Mouse (Mus musculus) thymus, postnatal 0 days (tissue): ENCODE measurements at regions not wholly inside any gene's neighbourhood (a gene's known extent, or its start where the extent isn't known, plus 50 kb on each side); places are given as distances from the start of the nearest gene placed in this dataset.

Experiments
- DNase-seq: peaks from one replicate; pipeline ENCODE4 v3.0.0-alpha.2; 2015; ENCODE audit warnings: low spot score

DNA sequence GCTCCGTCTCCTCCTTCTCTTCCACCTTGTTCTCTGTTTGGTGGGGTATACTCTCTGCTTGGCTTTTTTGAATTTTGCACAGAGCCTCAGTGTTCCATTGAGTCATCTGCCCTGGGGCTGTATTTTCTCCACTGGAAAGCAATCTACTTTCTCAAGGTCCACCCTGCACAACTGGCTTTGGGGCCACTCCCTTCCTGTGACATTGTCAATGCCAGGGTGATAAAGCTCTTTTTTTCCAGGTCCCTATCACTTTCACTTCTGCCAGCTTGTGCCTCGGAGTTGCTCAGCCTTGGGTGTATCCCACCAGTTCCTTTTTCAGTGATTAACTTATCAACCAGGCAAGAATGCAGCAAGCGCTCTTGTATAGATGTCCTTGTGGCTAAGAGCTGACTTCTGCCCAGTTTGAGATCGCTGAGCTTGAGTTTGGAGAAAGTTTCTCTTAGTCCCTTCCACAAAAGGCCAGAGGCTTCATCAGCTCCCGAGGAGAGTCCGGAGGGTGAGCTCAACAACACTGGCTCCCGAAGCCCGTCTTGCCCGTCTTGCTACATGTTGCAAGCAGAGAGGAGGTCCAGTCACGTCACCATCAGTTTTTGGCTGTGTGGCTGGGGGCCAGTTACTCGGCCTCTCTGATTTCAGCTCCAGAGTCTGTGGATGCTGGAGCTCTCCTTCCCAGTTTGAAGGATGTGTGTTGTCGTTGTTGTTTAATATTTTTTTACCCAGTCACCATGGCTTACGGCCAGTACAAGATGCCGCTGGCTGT, 200.8 kb downstream of the Cyp26b1 start:
- DNase-seq: no peak

DNA sequence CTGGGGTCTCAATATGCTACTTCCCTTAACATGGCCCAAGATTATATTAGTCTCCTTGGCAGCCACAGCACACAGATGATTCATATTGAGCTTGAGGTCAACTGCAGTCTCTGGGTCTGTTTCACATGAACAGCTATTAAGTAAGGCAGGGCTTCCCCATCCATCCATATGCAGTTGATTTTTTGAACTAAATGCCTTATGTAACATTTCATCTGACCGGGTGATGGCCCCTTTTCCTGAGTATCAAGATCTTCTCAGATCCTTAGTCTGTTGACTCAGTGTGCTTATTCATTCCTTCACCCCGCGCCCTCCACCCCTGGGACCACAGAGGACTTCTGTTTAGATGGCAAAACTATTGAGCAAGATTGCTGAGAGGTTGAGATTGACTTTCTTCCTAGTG, 202.7 kb downstream of the Cyp26b1 start:
- DNase-seq: no peak

DNA sequence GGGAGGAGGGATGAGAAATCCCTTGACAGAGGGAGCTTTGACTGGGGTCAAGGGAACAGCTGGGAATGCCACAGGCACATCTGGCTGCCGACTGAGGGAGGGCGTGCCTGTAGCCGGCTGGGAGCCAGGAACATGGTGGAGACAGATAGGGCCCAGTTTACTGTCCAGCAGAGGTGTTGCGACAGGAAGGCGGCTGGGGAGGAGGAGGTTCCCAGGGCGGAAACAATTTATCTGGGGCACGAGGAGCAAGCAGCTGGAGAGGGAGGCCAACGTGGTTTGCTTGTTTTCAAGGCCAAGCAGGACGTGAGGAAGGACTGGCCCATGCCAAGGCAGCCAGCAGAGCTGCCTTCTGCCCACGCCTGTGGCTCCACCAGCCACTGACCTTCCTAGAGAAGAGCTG, 208.0 kb downstream of the Cyp26b1 start:
- DNase-seq: no peak

DNA sequence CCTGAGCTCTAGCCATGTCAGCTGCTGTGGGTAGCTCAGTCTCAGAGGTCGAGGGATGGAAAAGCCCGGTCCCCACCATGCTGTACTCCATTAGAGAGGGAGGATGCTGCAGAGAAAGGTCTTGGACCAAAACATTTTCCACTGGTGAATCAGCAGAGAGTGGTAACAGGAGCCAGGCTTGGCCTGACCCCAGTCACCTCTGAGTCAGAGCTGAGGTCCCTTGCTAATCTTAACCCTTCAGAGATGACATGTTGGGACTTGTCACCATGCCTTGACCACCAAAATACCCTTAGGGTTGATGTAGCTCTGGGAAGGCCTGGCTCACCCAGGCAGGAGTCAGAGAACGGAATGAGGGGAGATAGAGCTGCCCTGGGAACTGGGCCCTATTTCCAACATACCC, 210.0 kb downstream of the Cyp26b1 start:
- DNase-seq: no peak

DNA sequence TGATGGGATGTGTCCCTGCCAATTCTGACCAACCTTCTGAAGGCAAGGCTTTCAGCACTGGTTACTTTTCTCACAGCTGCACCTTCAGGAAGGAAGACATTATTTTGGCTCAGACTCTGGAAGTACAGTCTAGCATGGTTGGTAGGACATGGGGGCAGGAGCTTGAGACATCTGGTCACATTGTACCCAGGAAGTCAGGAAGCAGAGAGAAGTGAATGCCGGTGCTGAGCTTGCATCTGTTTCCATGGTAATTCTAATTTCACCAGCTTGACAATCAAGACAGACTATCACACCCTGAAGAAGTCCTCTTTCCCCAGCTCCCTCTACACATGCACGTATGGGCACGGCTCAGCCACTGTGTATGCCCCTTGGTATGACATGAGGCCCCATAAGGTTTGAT, 210.6 kb downstream of the Cyp26b1 start:
- DNase-seq: no peak

DNA sequence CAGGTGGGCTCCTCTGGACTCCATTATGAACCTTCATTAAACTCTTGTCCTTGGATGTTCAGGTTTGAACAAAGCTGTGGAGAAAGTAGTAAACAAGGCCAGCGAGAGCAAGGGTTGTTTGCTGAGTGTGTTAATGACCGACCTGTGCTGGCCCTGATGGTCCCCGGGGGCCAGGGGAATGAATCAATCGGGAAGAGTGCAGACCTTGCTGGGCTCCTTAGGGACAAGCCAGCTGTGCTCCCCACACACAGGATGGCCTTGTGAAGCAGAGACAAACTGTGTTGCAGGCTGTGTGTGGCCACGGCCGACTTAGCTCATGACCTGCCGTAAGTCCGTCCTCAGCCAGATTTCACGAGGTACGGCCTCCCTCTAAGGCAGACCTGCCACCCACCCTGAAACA, 212.1 kb downstream of the Cyp26b1 start:
- DNase-seq: no peak

DNA sequence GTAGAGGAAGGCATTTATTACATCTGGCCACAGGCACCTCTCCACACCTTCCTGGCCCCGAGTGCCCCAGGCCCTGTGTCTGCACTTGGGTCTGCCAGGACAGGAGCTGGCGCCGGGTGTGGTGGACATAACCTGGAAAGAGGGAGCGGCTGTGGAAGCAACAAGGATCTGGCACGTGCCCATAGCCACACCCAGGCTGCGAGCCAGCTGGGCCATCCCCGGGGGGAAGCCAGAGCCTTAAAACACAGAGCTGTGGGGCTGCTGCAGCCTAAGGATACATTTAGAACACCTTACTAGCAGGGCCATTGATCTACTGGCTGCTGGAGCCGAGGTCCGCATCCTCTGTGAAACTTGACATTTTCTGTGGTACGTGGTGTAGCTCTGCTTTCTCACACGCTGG, 217.0 kb downstream of the Cyp26b1 start:
- DNase-seq: no peak

DNA sequence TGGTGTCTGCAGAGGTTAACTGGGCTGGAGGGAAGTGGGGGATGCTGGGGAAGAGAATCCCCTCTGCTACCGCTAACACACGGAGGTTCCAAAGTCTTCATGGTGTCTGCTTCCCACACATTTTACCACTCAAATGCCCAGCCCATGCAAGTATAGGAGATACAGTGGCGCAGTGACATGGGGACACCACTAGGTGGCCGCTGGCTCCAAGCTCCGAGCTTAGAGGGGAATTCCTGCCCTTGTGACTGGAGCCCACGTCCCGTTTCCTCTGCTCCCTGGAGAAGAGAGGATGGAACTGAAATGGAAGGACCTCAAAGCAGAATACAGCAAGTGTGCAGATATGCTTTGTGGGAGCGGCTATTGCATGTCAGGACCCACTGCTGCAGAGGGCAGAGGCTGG, 218.2 kb downstream of the Cyp26b1 start:
- DNase-seq: peak; percentile 32

DNA sequence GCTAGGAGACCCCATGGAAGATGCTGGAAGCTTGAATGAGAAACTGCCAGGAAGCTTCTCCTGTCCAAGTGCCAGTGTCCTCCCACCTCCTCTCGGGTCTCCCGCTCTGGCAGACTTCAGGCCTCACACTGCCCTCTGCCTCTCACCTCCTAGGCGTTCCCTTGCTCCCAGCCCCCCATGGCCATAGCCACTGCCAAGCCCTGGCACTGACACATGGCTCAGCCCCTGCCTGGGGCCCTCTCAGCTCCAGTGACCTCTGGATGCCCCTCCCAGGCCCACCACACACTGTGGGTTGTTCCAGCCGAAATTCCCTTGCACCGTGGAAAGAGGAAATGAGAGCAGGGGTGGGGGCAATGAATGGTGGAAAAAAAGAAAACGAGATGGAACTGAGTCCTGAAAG, 227.3 kb downstream of the Cyp26b1 start:
- no peak for DNase-seq

DNA sequence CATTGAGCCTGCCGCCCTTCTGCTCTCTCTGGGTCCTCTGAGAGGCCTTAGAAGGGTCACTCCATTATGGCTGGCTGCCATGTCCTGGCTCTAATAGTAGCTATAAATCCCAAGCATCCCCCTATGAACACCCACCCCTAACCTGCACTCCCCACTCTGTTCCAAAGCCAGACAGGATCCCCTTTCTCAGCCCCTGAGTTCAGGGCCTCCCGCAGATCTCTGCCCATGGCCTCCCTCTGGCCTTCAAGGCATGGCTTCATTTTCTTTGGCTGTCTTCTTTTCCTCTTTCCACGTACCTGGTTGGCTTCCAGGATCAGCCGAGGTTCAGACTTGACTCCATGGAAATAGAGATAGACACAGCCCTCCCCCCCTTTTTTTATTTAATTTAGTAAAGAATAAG, 227.8 kb downstream of the Cyp26b1 start:
- DNase-seq: no peak

DNA sequence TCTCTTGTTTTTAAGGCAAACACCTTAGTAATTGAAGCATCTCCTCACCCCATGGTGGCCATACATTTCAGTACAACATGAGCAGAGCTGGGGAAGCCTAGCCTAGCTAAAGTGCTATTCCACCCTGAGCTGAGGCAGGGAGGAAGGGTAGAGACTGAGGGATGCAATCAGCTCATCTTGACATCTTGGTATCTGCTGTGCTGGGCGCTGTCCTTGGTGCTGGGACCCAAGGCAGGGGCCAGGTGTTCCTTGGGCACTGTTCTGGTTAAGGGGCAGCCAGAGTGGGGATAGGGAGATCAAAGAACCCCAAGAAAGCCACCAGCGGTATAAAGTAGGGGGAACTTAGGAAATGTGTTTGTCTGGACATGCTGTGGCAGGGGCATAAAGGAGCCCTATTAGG, 228.7 kb downstream of the Cyp26b1 start:
- DNase-seq: no peak

DNA sequence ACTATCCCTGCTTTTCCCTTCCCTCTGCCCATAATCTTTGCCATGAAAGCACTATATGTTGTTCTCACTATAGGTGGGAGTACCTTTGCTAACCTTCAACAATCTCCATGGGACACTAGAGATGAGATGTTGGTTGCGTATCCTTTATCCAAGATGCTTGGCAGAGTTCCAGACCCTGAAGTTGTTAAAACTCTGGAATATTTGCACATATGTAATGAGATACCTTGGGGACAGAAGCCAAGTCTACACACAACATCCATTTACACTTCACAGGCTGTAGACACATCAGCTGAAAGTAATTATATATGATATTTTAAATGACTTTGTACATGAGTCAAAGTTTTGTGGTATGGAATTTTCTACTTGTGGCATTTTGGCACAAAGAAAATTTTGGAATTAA, 231.4 kb downstream of the Cyp26b1 start:
- no peak for DNase-seq

DNA sequence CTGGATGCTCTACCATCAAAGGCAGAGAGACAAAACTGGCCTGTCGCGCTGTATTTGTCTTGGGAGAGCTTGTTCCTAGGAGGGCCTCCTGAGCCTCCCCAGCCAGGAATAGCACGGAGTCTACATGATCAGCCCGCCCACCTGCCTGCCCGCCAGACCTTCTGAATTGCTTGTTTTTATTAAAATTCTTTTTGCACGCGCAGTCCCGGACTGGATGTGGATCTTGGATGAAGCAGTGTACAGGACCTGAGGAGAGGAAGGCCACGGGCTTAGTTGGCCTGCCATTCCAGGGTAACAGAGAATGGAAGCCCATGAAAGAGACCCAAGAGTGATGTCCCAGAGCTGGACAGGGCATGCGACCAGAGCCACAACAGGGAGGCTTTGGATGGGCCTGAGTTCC, 235.8 kb downstream of the Cyp26b1 start:
- DNase-seq: no peak

DNA sequence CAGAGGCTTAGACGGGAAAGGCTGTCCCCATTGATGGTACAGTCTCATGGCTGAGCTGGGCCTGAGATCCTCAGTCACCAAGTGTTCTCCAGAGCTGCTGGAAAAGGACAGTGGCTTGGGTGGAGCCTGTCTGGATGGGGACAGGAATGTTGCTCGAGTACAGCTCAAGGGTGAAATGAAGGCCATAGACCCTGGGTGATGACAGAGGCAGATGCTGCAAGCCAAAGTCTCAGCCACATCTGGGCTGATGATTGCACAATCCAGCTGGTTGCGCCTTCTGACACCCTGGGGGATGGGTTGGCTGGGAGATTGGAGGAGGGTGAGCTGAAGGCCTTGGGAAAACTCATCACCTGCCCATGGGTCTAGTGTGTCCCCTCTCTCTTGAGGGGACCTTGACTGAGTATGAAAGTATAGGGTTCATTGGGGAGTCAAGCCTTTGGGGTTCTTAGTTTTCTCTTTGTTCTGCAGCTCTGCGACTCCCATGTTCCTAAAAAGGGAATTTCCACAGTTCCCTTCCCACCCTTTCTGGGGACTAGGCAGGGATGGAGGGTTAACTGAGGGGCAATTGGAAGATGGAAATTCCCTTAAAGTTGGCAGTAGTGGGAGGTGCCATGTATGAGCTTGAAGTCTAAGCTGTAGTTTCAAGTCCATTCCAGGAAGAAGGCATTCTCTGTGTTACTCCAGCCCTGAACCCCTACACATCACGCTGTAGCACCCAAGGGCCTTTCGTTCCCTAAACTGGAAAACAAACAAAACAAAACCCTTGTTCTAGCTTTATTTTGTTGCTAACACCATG, 240.1 kb downstream of the Cyp26b1 start:
- no peak for DNase-seq

DNA sequence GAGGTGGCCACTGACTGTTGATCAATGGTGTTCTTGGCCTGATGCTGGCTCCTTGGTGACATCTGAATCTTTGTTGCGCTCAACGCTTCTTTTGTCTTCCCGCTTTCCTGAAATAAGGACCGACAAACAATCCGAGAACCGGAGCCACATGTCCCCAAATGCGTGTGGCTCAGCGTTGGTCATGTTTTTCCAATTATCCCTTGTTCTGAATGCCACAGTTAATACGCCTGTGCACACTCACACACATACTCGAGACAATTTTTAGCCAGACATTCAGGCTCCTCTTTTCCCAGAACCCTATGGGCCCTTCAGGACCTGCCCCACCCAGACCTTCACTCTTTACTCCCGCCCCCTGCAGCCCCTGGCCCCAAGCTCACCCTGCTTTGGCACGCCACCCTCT, 248.8 kb downstream of the Cyp26b1 start:
- DNase-seq: no peak

DNA sequence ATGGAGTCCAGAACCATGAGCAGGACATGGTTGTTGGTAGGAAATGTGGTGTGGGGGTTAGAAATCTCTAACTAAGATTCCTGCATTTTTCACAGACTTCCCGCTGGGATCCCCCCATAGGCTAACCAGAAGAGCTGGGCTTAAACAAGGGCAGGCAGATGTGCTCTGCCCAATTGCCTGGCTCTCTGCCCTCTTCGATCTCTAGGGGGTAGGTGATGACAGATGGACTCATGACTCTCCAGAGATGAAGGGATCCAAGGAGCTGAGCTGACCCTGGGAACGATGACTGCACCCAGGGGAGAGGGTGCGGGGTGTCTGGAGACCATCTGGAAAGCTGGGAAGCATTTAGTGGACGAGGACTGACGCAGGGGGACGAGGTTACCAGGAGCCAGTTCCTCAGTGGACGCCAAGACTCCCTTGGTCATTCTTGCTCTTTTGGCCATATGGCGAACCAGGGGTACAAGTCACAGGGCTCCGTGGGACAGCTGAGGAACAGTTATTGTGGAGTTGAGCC, 260.0 kb downstream of the Cyp26b1 start:
- DNase-seq: no peak

DNA sequence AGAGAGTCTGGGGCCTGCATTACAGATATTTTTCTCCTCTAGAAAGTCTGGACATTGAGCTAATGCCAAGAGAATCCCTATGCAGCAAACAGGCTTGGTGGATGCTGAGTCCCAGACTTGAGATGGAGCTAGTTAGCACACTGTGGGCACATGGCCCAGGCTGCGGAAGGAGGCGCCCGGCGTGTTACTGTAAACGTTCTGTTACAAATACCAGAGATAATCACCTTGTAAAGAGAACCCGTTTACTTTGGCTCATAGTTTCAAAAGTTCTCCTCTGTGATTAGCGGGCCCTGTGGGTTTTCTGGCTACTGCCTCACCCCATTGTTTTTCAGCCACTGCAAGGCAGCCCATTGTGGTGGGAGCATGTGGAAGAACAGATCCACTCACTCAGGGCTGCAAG, 264.6 kb downstream of the Cyp26b1 start:
- DNase-seq: no peak

DNA sequence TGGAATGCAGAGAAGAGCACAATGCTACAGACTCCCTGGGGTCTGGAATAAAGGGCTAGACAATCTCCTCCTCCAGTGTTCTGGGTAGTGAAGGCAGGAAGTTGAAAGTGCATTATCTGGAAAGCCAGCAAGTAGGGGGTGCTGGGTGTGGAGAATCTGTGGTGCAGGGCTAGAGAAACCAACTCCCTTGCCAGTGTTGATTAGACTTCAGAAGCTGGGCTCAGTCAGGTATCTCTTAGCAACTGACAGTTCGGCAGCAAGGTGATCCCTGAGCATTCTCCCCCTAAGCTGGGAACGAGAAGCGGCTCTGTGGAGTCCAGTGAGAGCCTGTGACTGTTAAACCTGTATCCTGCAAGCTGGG, 265.7 kb downstream of the Cyp26b1 start:
- DNase-seq: no peak

DNA sequence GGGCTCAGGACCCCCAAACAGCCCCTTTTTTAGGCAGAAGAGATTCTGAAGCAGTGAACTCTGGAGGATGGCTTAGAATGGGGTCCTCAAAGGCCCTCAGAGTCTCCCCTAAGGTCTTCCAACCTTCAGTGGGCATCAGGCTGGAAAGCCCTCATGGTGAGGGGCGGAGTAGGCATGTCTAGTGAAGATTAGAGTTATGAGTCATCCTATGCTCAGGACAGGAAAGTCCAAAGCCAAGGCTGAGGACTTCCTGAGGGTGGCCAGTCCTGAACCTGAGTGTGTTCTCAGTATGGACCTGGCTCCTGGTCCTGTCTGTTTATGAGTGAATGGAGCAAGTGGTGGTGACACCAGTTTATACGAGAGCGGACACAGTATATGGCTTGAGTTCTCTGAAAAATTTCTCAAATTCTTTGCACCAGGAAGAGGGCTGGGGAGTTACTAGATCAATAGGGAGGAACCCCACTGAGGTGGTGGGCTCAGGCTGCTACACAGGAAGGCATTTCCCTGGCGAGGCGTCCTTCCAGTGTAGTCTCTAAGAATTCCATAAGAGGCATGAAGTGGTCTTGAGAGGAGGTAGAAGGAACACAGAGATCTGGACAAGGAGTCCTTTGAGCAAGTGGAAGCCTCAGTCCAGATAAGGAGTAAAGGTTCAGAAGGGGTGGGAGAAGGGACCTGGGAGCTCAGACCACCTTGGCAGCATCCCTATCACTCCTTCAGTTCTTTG, 266.2 kb downstream of the Cyp26b1 start:
- DNase-seq: no peak

DNA sequence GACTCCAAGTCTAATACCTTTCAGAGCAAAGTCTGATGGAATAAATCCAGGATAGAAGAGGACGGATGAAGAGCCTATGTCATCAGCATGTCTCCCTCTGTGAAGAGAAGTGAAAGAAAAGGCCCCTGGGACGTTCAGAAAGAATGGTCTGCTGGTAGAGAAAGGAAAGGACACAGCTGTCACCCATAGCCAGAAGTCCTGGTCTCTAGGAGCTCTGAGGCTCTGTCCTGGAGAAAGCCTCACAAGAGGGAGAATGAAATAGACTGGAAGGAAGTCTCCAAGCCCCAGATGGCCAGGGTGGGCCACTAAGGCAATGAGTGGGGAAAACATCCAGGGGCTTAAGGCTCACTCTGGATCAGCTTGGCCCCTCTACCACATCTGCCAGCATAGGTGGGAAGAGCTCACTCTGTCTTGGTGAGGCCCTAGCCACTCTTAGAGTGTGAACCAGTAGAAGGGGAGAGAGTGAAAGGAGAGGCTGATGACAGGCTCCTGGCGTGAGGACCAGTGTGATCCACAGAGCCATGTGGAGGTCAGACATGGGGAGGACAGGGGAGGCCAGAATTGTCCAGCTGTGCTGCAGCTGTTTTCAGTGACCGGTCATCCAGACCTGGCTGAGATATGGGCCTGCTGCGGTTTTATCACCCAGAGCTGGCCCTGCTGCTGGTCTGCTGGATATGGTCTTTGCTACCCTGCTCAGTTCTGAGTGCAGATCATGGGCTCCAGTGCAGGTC, 268.2 kb downstream of the Cyp26b1 start:
- no peak for DNase-seq

DNA sequence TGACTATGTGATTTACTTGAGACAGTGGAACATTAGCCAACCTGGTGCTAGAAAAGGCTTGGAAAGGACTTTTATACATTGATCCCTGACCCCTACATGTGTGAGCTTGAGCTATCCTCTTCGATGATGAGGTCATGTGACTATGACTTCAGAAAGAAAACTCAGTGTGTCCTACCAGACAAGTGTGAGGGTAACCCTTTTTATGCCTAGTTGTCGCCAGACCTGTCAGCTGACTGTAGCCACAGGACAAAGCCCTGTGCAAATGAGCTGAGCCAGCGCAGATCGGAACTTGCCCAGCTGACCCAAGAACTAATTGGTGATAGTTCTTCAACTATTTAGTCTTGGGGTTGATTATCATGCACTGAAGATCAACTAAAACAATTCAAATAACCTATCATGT, 269.5 kb downstream of the Cyp26b1 start:
- no peak for DNase-seq

DNA sequence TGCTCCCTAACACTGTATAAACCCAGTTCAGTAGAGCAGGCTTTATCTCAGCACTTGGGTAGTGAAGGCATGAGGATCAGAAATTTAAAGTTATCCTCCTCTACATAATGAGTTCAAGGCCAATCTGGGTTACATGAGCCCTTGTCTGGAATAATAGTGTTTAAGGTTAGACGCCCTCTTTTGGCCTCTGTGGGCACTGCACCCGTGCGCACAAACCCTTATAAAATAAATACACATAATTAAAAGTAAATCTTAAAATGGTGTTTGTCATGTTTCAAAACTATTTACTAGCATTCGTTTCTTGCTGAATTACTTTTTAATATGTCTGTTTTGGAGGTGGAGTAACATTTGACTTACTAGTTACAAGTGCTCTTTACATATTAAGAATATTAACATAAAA, 271.2 kb downstream of the Cyp26b1 start:
- no peak for DNase-seq
